Mouse (Mus musculus) hindbrain, embryonic 14.5 days (tissue): ENCODE results near the gene Sap30bp. TPM values are rescaled to one million over a fixed set of nuclear protein-coding genes. Genes with fewer than 3 reads are reported as not detected.

Experiments
- ATAC-seq: fragments of 200-750 bp; cut with Nextera tagmentation; 2 replicates; pipeline ENCODE4 v1.8.0; 2017; ENCODE audit warnings: moderate number of reproducible peaks, mild to moderate bottlenecking, moderate TSS enrichment, moderate library complexity; ENCODE audit not compliant: low FRiP score
- DNase-seq: peaks from one replicate; pipeline ENCODE4 v3.0.0-alpha.2; 2015; ENCODE audit warnings: low spot score
- H3K27ac ChIP-seq: fragments of 300-500 bp; sonication (generic); 2 replicates; pipeline ENCODE4 v1.5.1; 2014; ENCODE audit warnings: mild to moderate bottlenecking, moderate library complexity
- H3K27me3 ChIP-seq: fragments of 300-500 bp; sonication (generic); 2 replicates; pipeline ENCODE4 v1.6.1; 2014; ENCODE audit warnings: mild to moderate bottlenecking, low read length, mixed read lengths; ENCODE audit not compliant: control insufficient read depth, insufficient read depth
- H3K36me3 ChIP-seq: fragments of 300-500 bp; sonication (generic); replicated peaks from 2 replicates; pipeline ENCODE4 v1.6.1; 2014; ENCODE audit not compliant: control insufficient read depth, insufficient read depth
- H3K4me1 ChIP-seq: fragments of 300-500 bp; sonication (generic); replicated peaks from 2 replicates; pipeline ENCODE4 v1.6.1; 2014; ENCODE audit warnings: antibody characterized with exemption, low read length, mixed read lengths; ENCODE audit not compliant: control insufficient read depth, insufficient read depth
- H3K4me2 ChIP-seq: fragments of 300-500 bp; sonication (generic); replicated peaks from 2 replicates; pipeline ENCODE4 v1.6.1; 2014; ENCODE audit warnings: mild to moderate bottlenecking, moderate library complexity
- H3K4me3 ChIP-seq: fragments of 300-500 bp; sonication (generic); replicated peaks from 2 replicates; pipeline ENCODE4 v1.5.1; 2014; ENCODE audit warnings: mild to moderate bottlenecking, low read length
- H3K9ac ChIP-seq: fragments of 300-500 bp; sonication (generic); 2 replicates; pipeline ENCODE4 v1.6.1; 2014
- H3K9me3 ChIP-seq: fragments of 300-500 bp; sonication (generic); 2 replicates; pipeline ENCODE4 v1.6.1; 2016; ENCODE audit warnings: low read length; ENCODE audit not compliant: control insufficient read depth
- WGBS: fragments of 180-500 bp; shearing (Covaris S2); extraction: QIAGEN DNeasy Blood & Tissue Kit; methylation state at CpG from one replicate; pipeline ENCODE4 v1.1.7; 2014; 5-methylcytosine and 5-hydroxymethylcytosine counted together
- polyA plus RNA-seq: library from polyadenylated mRNA; unstranded; fragments of >200 nt; fragmentation: Nextera tagmentation; extraction: Ambion mirVana; gene quantifications from 2 replicates; pipeline ENCODE4 v1.2.1, GENCODE M21; 2014

Gene Sap30bp
- polyA plus RNA-seq, 1 experiment from 2014 or later: 40.5 TPM

DNA sequence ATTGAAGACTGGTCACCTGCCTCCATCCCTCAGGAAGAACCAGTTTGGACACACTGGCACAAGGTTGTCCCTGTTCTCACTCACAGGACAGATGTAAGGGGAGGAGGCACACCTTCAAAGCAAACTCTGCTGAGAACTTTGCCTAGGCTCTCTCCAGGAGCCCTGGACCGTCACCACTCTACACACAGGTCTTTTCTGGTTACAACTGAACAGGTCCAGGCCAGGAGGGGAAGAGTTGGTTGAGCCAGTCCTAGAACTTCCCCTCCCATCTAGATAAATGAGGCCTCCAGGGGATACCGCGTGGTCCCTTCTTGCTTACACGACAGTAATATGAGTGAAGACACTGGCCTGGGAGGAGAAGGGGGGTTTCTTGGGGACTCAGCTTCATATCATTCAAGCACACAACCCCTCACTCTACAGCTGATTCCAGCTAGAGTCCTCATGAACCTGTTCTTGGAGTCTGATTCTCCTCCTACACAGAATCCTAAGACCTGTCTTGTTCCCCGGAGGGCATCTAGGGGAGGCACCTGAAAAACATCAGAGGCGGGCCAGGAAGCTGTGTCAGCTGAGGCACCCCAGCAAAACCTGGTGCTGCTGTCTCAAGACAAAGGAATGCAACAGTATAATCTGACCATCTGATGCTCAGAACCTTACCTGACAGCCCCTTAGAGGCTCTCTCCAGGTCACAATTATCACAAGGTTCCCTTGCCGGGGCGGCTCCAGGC, 28.7 kb upstream of the Sap30bp start:
- Histone ChIP-seq H3K9me3 (no peaks in the 10 kb centered on the region), H3K27ac (no peak overlapping the region), H3K4me1 (no peaks in the 10 kb centered on the region; the same call in 1 of the 2 replicates), H3K27me3 (no peaks in the 10 kb centered on the region), H3K9ac (no peak overlapping the region), H3K36me3 (0 out of 2 replicates have a peak, but pooled peaks cover 8% of the 10 kb centered on the region), H3K4me2 (no peak overlapping the region), H3K4me3 (no peak overlapping the region)
- 85% methylated on average over 8 of the region's 8 CpGs for WGBS
- ATAC-seq (no peak), DNase-seq (no peak)

DNA sequence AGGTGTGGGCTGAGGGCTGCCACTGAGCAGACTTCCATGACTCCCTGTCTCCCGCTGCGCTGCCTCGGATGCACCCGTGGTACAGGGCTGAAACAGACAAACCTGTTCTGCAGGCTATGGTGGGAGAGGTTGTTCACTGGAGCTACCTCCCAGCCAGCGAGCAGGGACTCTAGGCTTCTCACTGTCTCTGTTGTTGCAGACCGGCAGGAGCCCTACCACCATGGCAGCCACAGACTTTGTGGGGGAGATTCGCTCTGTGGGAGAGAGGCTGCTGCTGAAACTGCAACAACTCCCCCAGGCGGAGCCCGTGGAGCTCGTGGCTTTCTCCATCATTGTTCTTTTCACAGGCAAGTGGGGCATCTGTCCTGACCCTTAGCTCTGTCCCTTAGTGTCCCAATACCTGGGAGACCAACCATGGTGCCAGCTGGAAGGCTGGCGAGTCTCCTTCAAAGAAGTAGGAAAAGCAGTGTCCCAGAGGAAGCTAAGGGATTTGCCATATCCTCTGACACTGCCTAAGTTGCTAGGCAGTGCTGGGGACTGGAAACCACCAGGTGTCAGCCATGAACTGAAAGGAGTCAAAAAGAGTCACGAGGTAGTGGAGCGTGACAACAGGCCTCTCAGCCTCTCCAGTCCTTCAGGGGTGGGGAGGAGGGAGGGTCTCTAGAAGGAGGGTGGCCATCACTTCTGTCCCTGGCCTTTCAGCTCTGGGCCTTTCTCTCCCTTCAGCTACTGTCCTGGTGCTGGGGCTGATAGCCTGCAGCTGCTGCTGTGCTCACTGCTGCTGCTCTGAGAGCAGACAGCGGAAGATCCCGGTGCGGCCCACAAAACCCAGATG, 27.9 kb upstream of the Sap30bp start:
- Histone ChIP-seq H3K4me3 (no peak overlapping the region), H3K9ac (no peak overlapping the region), H3K9me3 (no peaks in the 10 kb centered on the region), H3K4me1 (no peaks in the 10 kb centered on the region; the same call in 1 of the 2 replicates), H3K4me2 (no peak overlapping the region), H3K27ac (no peak overlapping the region), H3K36me3 (0 out of 2 replicates have a peak, but pooled peaks cover 8% of the 10 kb centered on the region), H3K27me3 (no peaks in the 10 kb centered on the region)
- 47% methylated on average over 16 of the region's 16 CpGs for WGBS
- ATAC-seq (no peak), DNase-seq (no peak)

- H3K27me3 ChIP-seq: no peaks in the 10 kb centered on the region
- DNase-seq: no peak
- H3K4me2 ChIP-seq: no peak overlapping the region
- 78% methylated on average over 3 of the region's 3 CpGs for WGBS
- H3K27ac ChIP-seq: no peak overlapping the region
- H3K4me3 ChIP-seq: no peak overlapping the region
- no peaks in the 10 kb centered on the region for H3K9me3 ChIP-seq
- ATAC-seq: no peak
- 0 out of 2 replicates have a peak, but pooled peaks cover 8% of the 10 kb centered on the region for H3K36me3 ChIP-seq
- H3K9ac ChIP-seq: no peak overlapping the region
- H3K4me1 ChIP-seq: no peaks in the 10 kb centered on the region
These were observed 27.0 kb upstream of the Sap30bp start for GRCm38 (mm10) chr11:115906116-115906515.

- 93% methylated on average over 5 of the region's 5 CpGs for WGBS
- Histone ChIP-seq H3K27ac (no peak overlapping the region), H3K9ac (no peak overlapping the region)
These were observed 26.6 kb upstream of the Sap30bp start for GRCm38 (mm10) chr11:115906521-115906920.

DNA sequence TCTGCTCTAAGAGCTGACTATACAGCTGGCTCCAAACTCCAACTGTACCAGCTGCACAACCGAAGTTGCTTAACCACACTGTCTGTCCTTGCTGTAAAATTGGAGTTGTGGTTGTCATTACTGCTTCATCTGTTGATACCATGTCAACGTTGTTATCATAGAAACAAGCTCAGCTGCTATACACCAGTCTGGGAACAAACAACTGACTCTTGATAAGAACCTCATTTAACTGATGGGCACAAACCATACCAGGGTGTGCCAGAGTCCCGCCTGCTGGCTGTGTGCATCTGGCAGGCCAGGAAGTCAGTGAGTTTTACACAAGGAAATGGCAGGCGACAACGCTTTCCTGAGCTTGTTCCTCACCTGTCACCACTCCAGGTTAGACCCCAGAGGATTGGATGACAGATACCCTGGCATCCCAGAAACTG, 21.9 kb upstream of the Sap30bp start:
- no peak overlapping the region for H3K4me2 ChIP-seq
- H3K4me3 ChIP-seq: no peak overlapping the region
- ATAC-seq (no peak), DNase-seq (no peak)
- 96% methylated on average over 5 of the region's 5 CpGs for WGBS
- H3K9me3 ChIP-seq: no peaks in the 10 kb centered on the region
- no peaks in the 10 kb centered on the region for H3K4me1 ChIP-seq
- H3K36me3 ChIP-seq: peaks cover 20% of the 10 kb centered on the region
- no peak overlapping the region for H3K9ac ChIP-seq
- H3K27me3 ChIP-seq: no peaks in the 10 kb centered on the region
- H3K27ac ChIP-seq: no peak overlapping the region

More at GRCm38 (mm10) chr11:115906521-115906920, 26.6 kb upstream of the Sap30bp start:
- no peaks in the 10 kb centered on the region for H3K4me1 ChIP-seq
- H3K4me2 ChIP-seq: no peak overlapping the region
- no peak for DNase-seq
- H3K4me3 ChIP-seq: no peak overlapping the region
- no peaks in the 10 kb centered on the region for H3K9me3 ChIP-seq
- H3K36me3 ChIP-seq: 0 out of 2 replicates have a peak, but pooled peaks cover 8% of the 10 kb centered on the region
- ATAC-seq: no peak
- H3K27me3 ChIP-seq: no peaks in the 10 kb centered on the region

GRCm38 (mm10) chr11:115911632-115912376, 21.3 kb upstream of the Sap30bp start, which contains the start of gene Smim6:
TSS of gene Smim6 (plus strand) at chr11:115912017.
- Histone ChIP-seq H3K9me3 (no peaks in the 10 kb centered on the region), H3K36me3 (peaks cover 24% of the 10 kb centered on the region), H3K4me1 (no peaks in the 10 kb centered on the region), H3K9ac (no peak within 1 kb of the TSS), H3K27ac (no peak within 1 kb of the TSS), H3K4me3 (no peak within 1 kb of the TSS), H3K4me2 (no peak within 1 kb of the TSS), H3K27me3 (no peaks in the 10 kb centered on the region)
- ATAC-seq (no peak), DNase-seq (no peak)
- WGBS: 85% methylated on average over 11 of the region's 11 CpGs

GRCm38 (mm10) chr11:115916579-115916978, 16.5 kb upstream of the Sap30bp start:
- 94% methylated on average over 4 of the region's 4 CpGs for WGBS
- H3K36me3 ChIP-seq: peaks cover 36% of the 10 kb centered on the region
- H3K4me1 ChIP-seq: no peaks in the 10 kb centered on the region
- no peak for ATAC-seq
- H3K9ac ChIP-seq: no peak overlapping the region
- H3K27ac ChIP-seq: no peak overlapping the region
- no peaks in the 10 kb centered on the region for H3K9me3 ChIP-seq
- no peaks in the 10 kb centered on the region for H3K27me3 ChIP-seq
- no peak for DNase-seq
- H3K4me2 ChIP-seq: no peak overlapping the region
- no peak overlapping the region for H3K4me3 ChIP-seq

- no peak for ATAC-seq
- no peak for DNase-seq
- H3K9me3 ChIP-seq: no peaks in the 10 kb centered on the region
- peaks cover 44% of the 10 kb centered on the region for H3K36me3 ChIP-seq
- no peak overlapping the region for H3K27ac ChIP-seq
- no peak overlapping the region for H3K4me3 ChIP-seq
- 92% methylated on average over 5 of the region's 5 CpGs for WGBS
- H3K27me3 ChIP-seq: no peaks in the 10 kb centered on the region
- no peak overlapping the region for H3K9ac ChIP-seq
- no peaks in the 10 kb centered on the region for H3K4me1 ChIP-seq
- H3K4me2 ChIP-seq: no peak overlapping the region
These were observed 14.4 kb upstream of the Sap30bp start for GRCm38 (mm10) chr11:115918637-115919036.

- 92% methylated on average over 5 of the region's 5 CpGs for WGBS
- H3K36me3 ChIP-seq: peaks cover 49% of the 10 kb centered on the region
- no peaks in the 10 kb centered on the region for H3K4me1 ChIP-seq
- no peak for DNase-seq
- H3K9me3 ChIP-seq: no peaks in the 10 kb centered on the region
- no peaks in the 10 kb centered on the region for H3K27me3 ChIP-seq
- no peak overlapping the region for H3K4me3 ChIP-seq
- ATAC-seq: no peak
- H3K4me2 ChIP-seq: no peak overlapping the region
- no peak overlapping the region for H3K27ac ChIP-seq
- no peak overlapping the region for H3K9ac ChIP-seq
These were observed 14.0 kb upstream of the Sap30bp start for GRCm38 (mm10) chr11:115919073-115919472.
